Mouse (Mus musculus) urinary bladder, postnatal 4 days (tissue): ENCODE measurements around the gene Rnf222.

Source experiments
- DNase-seq, 2 experiments: peaks; one replicate each; pipeline ENCODE4 v3.0.0; 2021 to 2022; ENCODE audit warnings: low spot score in 2 of 2

The Rnf222 gene

GRCm38 (mm10) chr11:68888253-68888652, at the start of gene Rnf222:
Gene Rnf222 (plus strand): TSS chr11:68888553.
- no peak for DNase-seq

DNA sequence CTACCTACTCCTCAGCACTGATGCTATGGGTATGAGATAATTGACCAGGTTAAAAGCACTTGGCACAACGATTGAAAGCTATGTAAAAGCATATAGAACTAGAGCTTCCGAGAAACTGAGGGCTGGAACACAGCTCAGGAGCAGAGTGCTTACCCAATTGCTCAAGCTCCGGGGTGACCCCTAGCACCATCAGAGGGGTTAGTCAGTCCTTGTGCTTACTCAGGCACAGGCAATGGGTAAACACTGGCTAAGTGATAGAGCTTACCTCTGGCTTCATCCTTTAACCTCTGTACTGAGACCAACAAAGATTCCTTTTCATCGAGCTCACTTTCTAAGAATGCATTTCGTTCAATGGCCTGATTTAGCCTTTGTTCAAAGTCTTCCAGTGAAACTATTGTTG, 48.7 kb upstream of the Rnf222 start:
- no peak for DNase-seq

GRCm38 (mm10) chr11:68850862-68851261, 37.5 kb upstream of the Rnf222 start:
- no peak for DNase-seq

DNA sequence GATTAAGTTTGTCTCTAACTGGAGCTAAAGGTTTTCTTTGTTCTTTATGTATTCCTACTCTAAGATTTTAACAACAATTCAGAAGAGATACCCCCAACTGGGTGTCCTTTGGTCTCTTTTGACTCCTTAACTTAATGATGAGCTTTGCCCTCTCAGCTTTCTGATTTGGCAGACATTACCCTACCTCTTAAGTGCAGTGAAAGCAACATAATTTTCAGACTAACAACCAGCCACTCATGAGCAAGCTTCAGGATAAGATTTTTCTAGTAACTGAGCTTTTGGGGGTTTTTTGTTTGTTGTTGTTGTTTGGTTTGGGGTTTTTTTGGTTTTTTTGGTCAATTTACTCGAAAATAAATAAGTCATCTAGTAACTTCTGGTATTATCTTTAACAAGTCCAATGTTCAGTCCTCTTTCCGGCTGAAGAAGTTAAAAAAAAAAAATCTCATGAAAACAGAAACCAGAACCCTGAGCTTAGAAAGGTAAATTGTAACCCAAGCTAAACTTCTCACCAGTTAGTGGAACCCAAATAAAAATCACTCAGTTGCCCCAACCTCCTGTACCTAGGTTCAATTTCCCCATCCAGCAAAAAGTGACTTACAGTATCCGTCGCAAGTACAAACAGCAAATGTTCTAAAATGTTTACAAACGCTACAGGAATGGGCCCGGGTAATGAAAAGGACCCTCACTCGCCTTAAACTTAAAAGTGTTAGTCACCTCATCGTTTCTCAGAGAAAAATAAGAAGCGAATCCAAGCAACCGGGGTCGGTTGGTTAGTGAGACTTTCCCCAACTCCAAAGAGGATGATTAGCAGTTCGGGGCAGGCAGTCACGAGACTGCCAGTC, 36.5 kb upstream of the Rnf222 start:
- no peak for DNase-seq

GRCm38 (mm10) chr11:68852486-68852901, 35.9 kb upstream of the Rnf222 start:
- DNase-seq = peak; percentile 70 to 77

DNA sequence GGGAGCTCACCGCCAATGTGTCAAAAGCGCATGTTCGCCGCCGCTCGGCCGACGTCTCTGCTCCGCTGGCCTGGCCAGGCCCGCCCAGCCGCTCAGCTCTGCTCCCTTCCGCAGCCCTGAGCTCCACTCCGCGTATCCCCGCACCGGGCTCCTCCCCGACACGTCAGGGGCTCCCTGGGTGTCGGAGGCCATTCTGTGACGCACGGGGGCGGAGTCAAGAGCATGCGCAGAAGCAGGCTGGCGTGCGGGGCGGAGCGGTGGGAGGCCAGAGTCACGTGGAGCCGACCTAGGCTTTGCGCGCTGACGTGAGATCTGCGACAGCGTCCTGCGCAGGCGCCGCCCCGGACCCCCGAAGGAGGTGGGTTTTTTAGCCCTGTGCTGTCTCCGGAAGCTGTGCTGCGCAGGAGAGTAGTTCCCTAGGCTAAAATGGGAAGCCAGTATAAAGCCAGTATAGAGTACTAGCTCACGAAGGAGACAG, 35.4 kb upstream of the Rnf222 start:
- DNase-seq = peak; percentile 100

GRCm38 (mm10) chr11:68853611-68854401, 34.5 kb upstream of the Rnf222 start:
- DNase-seq = no peak

- DNase-seq = no peak
These were observed 33.7 kb upstream of the Rnf222 start for GRCm38 (mm10) chr11:68854621-68855020.

DNA sequence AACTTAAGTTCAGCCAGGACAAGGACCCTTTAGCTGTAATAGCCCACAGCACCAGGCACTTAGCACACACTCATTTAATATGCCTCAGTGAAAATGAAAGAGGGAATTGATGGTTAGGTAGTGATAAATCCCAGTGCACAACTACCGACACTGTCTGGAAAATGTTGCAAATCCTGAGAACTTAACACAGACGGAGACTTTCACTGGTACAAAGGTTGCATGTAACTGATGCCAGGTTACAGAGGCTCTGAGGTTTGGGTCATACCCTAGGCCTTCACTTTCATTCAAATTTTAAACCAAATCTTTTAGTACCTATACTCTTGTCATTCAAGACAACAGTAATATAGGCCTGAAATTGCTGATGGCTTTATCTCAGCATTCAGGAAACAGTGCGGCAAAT, 31.0 kb upstream of the Rnf222 start:
- no peak for DNase-seq

GRCm38 (mm10) chr11:68859943-68860593, 28.3 kb upstream of the Rnf222 start:
- DNase-seq = no peak

- DNase-seq = no peak
These were observed 26.1 kb upstream of the Rnf222 start for GRCm38 (mm10) chr11:68862260-68862659.

GRCm38 (mm10) chr11:68863631-68864091, 24.7 kb upstream of the Rnf222 start:
- no peak for DNase-seq

GRCm38 (mm10) chr11:68864544-68865189, 23.7 kb upstream of the Rnf222 start:
- peak; percentile 41 to 68 for DNase-seq

GRCm38 (mm10) chr11:68871277-68871676, 17.1 kb upstream of the Rnf222 start:
- DNase-seq = no peak

DNA sequence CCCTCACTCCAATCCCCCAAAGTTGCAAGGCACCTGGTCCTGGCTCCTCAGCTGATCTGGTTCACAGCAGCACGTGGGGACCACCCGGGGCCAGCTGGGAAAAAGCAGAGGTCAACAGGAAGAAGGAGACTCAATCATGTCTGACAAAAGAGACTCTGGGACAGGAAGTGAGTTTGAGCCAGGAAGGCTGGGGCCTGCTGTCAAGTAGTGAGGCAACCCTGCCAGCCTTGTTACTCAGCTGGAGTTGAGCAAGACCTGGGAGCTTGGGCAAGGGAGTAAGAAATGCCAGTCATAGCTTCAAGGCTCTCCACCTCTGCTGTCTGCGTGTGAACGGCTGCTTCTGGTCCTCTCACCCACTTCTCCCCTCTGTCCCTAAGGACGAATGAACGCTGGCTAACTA, 16.6 kb upstream of the Rnf222 start, which contains the start of gene Ndel1:
Ndel1 (minus strand) TSS at position 111 of the 400 bp plus-strand sequence.
- DNase-seq = no peak

- no peak for DNase-seq
These were observed 13.5 kb upstream of the Rnf222 start for GRCm38 (mm10) chr11:68874841-68875240.

DNA sequence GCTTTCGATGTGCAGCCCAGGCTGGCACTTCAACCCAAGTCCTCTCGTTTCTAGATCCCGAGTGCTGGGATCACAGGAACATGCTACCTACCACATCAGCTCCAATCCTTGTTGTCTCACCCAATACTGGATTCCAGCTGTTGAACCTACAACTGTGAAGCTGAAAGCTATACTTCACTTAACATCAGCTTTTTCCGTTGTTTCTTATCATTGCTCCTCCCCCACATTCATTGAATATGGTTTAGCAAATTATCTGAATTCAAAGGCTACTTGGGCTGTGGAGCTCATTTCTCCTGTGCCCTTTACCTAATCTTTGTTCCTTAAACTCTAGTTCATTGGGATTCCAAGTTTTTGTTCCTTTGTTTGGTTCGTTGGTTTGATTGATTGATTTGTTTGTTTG, 9.5 kb upstream of the Rnf222 start:
- DNase-seq = no peak

GRCm38 (mm10) chr11:68882107-68882506, 6.2 kb upstream of the Rnf222 start:
- no peak for DNase-seq

GRCm38 (mm10) chr11:68883843-68884242, 4.5 kb upstream of the Rnf222 start:
- no peak for DNase-seq

- DNase-seq = no peak
These were observed 4.0 kb upstream of the Rnf222 start for GRCm38 (mm10) chr11:68884368-68884767.

DNA sequence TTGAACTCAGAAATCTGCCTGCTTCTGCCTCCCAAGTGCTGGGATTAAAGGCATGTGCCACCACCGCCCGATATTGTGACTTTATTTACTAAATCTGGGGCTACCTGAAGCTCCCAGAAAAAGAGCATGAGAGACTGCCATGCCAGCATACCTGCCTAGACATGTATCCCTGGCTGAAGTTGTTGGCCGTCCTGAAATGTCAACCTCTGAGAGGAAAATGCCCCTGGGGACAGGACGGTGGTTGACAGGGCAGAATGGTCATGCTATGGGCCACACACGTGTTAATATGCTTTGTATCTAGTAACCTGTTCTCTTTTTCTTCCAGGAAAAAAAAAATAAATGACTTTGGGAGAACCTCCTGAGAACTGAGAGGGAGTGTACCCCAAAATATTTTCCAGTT, 2.3 kb upstream of the Rnf222 start:
- DNase-seq = no peak
